Mouse (Mus musculus): Measurements from ENCODE around the gene Disp1.

Disp1 gene

DNA sequence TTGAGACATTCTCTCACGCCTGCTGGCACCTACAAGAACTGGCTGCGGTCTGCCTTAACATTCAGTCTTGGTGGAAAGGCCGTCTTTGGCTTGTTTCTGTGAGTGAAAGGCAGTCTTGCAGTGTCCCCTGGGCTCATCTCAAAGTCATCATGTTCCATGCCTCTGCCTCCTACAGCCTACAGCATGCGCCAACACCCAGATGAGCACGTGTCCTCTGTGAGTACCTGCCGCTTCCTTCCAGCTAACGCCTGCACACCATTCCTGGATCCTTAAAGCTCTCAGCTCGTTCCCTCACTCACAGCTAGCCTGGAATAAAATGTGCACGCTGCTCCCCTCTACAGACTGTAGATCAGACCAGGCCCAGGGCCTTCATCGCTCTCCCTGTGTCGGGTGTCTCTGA is 60.3 kb downstream of the Disp1 start:
- no peak for DNase-seq (ENCODE audit: low spot score)

DNA sequence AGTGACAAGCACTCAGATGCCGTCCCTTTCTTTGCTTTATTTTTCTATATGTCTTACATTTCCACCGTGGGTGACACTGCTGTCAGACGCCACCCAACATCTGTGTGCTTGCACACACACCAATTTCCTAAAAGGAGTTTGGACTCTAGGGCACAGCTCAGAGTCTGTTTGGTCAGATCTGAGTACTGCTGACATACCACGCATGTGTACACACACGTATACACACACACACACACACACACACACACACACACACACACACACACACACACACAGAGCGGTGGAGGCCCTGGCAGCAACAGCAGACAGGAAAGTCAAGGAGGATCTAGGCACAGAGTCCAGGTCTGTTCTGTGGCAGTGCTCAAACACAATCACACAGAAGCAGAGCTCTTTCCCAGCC is 61.1 kb downstream of the Disp1 start:
- no peak for DNase-seq (ENCODE audit: low spot score)

- no peak for DNase-seq (ENCODE audit: low spot score)
These were observed 62.1 kb downstream of the Disp1 start for GRCm38 (mm10) chr1:183159183-183159582.

GRCm38 (mm10) chr1:183155600-183155999 is 65.7 kb downstream of the Disp1 start:
- no peak for DNase-seq (ENCODE audit: low spot score)

GRCm38 (mm10) chr1:183154296-183155204 is 66.8 kb downstream of the Disp1 start:
- DNase-seq (ENCODE audit: low spot score): no peak

DNA sequence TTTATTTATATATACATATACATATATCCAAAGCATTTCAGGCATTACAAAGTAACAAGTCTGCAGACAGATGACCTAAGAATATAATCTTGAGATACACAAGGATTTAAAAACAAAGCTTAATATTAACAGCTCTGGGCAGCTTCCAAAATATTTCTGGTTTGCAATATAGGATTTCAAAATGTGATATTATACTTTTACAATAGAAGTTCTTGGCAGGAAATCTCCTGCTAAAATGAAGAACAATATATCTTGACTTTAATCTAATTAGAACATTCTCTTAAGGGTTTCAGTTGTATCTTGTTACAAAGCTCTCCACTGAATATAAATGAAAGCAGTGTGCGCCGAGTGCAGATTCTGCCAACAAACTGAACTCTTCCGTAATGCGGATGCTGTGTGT is 68.0 kb downstream of the Disp1 start:
- no peak for DNase-seq (ENCODE audit: low spot score)

DNA sequence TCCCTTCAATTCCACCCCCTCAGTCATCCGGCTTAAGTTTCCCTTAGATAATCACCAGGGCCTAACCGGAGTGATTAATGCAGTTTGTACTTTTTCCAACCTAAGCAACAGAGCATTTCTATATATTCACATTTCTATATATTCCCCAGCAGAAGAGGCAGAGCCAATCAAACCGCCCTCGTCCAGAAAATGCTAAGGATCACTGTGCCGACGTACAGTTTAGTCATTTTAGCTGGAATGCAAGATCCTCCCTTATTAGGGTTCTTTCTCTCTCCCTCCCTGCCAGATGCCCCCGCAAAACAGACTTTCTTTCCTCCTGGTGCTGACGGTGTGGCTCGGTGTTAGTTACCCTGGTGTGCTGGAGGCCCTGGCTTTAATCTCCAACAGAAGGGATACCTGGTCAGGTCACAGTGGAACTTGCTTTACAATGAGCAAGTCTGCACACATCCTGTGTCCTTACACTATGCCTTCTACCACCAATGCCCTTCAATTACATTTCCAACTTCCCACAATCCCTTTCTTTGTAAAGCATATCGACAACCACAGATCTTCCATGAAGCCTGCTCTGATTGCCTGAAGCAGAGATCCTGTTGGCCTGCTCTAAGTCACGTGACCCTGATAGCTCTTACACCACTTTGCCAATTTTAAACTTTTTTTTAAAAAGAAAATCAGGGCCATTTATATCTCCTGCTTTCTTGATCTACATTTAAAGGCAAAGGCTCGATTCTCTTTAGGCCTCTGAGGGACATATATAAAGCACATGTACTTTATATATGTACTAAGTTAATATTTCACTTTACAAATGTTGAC is 69.6 kb downstream of the Disp1 start:
- DNase-seq (ENCODE audit: low spot score): peak; percentile 45

- no peak for DNase-seq (ENCODE audit: low spot score)
These were observed 70.9 kb downstream of the Disp1 start for GRCm38 (mm10) chr1:183150379-183150840.

GRCm38 (mm10) chr1:183149571-183150105 is 71.7 kb downstream of the Disp1 start:
- no peak for DNase-seq (ENCODE audit: low spot score)

DNA sequence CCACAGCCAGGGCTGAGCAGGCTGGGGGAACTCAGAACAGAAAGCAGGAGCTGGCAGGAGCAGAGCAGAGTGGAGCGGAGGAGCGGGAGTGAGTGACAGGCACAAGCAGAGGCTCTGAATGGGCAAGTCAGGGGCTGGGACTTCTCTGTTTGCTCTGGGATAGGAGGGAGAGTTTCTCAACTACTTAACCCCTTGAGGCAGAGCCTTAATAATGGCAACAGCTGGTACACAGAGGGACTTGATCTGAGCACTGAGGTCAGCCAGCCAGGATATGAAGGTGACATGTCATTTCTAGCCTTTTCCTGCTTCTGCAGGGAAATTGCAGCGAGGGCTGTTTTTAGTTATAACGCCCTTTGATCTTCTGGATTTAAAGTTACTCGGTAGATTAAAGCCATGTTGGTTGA is 73.9 kb downstream of the Disp1 start:
- no peak for DNase-seq (ENCODE audit: low spot score)

GRCm38 (mm10) chr1:183146795-183147194 is 74.5 kb downstream of the Disp1 start:
- DNase-seq (ENCODE audit: low spot score): no peak

DNA sequence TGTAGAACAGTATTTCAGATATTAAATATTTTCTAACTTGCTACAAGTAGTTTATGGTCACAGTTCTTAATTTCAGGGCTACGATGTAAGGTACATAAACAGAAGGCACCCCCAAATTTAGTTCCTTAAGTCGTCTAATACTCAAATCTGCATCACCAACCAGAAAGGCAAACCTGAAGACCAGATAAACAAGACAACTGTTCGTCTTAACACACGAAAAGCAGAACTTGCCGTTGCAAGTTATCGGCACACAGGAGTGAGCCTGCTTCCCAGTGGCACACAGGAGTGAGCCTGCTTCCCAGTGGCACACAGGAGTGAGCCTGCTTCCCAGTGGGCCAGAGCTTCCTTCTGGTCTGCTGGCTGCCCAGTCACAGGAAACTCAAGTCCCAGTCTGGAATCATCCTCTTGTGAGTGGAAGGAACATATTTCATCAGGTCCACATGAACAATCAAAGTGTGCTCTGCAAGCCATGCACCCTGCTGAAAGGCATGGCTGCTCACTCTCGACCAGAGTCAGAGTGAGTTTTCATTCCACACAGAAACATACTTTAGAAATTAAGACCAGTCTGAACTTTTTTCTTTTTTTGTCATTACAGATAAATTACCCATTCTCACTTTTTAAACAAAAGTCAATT is 75.1 kb downstream of the Disp1 start:
- no peak for DNase-seq (ENCODE audit: low spot score)

GRCm38 (mm10) chr1:183144602-183145205 is 76.6 kb downstream of the Disp1 start:
- no peak for DNase-seq (ENCODE audit: low spot score)

DNA sequence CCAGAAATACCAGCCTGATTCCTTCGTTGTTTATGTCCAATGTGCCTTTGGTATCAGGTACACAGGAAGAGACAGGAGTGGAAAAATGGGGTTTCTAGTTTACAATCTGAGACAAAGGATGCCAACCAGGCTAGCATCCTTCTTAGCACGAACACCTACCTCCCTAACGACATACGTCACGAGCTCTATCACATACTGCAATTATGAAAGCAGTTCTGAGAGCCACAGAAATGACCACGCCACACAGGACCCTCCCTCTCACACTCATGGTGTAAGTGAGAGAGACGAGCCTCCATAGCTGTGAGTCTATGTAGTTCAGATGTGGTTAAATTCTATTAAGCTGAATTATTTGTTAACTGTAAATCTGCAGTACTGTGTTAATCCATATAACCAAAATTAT is 78.1 kb downstream of the Disp1 start:
- no peak for DNase-seq (ENCODE audit: low spot score)

- no peak for DNase-seq (ENCODE audit: low spot score)
These were observed 78.8 kb downstream of the Disp1 start for GRCm38 (mm10) chr1:183142566-183142965.

- DNase-seq (ENCODE audit: low spot score): no peak
These were observed 80.0 kb downstream of the Disp1 start for GRCm38 (mm10) chr1:183141329-183141728.

DNA sequence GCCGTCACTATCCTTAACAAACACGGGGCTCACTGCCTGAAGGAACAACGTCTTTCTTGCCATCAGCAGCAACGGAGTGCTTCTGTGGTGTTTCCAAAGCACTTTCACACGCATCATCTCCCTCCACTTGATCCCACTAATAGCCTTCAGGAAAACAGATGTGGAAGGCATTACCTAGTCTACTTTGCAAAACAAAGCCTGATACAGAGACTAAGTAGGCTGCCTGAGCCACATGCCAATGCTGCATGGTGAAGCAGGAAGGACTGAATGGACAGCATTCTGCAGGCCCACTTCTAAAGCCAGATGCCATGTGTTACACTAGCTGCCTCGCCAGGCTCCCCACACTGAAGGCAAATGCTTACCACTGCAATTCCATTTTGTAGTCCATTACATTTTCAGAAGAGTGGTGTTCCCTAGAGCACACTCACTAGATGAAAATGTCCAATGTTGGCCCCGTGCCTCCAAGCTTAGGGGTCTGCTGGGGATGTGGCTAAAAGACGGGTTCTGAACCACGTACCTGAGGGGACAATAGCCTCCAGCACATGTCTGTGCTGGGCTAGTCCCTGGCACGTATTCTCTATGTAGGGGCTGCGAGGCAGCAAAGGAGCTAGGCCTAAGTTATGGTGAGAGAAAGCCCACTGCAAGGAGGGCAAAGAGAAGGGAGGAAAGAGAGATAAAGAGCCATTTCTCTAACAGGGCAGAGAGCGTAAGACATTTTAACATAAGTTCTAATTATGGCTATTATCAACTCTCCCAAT is 80.6 kb downstream of the Disp1 start:
- DNase-seq (ENCODE audit: low spot score): no peak

DNA sequence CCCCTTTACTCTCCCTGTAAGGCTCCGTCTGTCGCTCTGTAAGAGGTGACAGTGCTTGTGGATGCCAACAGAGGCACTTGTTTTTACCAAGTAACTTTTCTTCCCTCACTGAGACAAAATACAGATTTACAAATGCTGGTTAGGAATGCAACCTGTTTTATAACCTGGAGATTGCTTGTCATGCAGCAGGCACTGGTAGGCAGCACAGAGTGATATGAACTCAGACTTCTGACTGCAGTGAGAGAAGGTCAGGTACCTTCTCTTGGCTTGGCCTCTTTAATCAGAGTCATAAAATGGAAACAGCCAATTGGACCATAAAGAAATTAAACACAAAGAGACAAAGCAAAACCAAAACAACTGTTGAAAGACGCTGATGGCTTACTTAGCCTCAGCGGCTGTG is 83.2 kb downstream of the Disp1 start:
- DNase-seq (ENCODE audit: low spot score): no peak

- DNase-seq (ENCODE audit: low spot score): no peak
These were observed 86.9 kb downstream of the Disp1 start for GRCm38 (mm10) chr1:183134427-183134826.

GRCm38 (mm10) chr1:183133440-183133839 is 87.9 kb downstream of the Disp1 start:
- DNase-seq (ENCODE audit: low spot score): no peak

- DNase-seq (ENCODE audit: low spot score): no peak
These were observed 94.1 kb downstream of the Disp1 start for GRCm38 (mm10) chr1:183127246-183127645.
